Comparison of ENCODE assay signal across 9 mouse cellular contexts in the genomic region with DNA sequence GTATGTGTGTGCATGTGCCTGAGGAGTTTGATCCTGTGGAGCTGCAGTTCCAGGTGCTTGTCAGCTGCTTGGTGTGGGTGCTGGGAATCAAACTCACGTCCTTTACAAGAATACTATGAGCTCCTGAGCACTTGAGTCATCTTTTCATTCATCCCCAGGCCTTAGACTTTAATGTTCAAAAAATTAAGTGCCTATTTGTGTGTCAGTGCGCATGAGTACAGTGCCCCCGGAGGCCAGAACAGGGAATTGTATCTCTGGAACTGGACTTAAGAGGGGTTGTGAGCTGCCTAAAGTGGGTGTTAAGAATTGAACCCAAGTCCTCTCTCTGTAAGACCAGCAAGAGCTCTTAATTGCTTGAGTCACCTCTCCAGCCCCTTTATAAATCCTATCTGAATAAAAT. TPM values are rescaled to one million over a fixed set of nuclear protein-coding genes. Genes with fewer than 3 reads are reported as not detected.
DNase-seq lines count a peak whose midpoint lies in the region; ATAC-seq and TF ChIP-seq lines count a peak whose summit lies in the region.
"Had no signal": no experiment of that assay in that cellular context is flagged by ENCODE, and none has a peak within 500 bp of the region (broad histone marks: within the 10 kb centered on the region; RNA-seq: fewer than 3 reads in every experiment).

No protein-coding gene starts in this region.

- H3K9me3 ChIP-seq in G1E (replicated peaks), result no peaks in the 10 kb centered on the region
- no peaks in the 10 kb centered on the region for H3K9me3 ChIP-seq in limb, embryonic 11.5 days (ENCODE audit: control insufficient read depth, low read length)
- H3K9me3 ChIP-seq: limb, embryonic 12.5 days had no signal

- H3K4me3 ChIP-seq in layer of hippocampus, adult 2 months, result no peak overlapping the region
- H3K4me3 ChIP-seq in G1E (ENCODE audit: low read depth, low read length), result no peak overlapping the region
- H3K4me3 ChIP-seq in limb, embryonic 11.5 days (ENCODE audit: low read depth, low read length), result no peak overlapping the region
- H3K4me3 ChIP-seq: limb, embryonic 12.5 days had no signal

- H3K4me2 ChIP-seq in limb, embryonic 11.5 days (ENCODE audit: low read depth, severe bottlenecking), result no peak overlapping the region
- H3K4me2 ChIP-seq: limb, embryonic 12.5 days had no signal

- 61% methylated on average over 3 of the region's 3 CpGs for WGBS in limb, embryonic 11.5 days

- intact Hi-C loops in left cerebral cortex, postnatal 14 days (cut with DNase I), result no loop called here

- no peaks in the 10 kb centered on the region for H3K4me1 ChIP-seq in G1E (ENCODE audit: insufficient read depth, low read depth, low read length)
- no peaks in the 10 kb centered on the region for H3K4me1 ChIP-seq in limb, embryonic 11.5 days (ENCODE audit: control insufficient read depth, insufficient read depth, low read length)
- H3K4me1 ChIP-seq: limb, embryonic 12.5 days had no signal

- no peak overlapping the region for H3K27ac ChIP-seq in layer of hippocampus, adult 2 months
- H3K27ac ChIP-seq in limb, embryonic 11.5 days (replicated peaks; ENCODE audit: low read depth, low read length), result no peak overlapping the region
- H3K27ac ChIP-seq: limb, embryonic 12.5 days had no signal

- peak; percentile 82 for TF ChIP-seq CTCF in layer of hippocampus, adult 2 months (conservative IDR thresholded peaks at IDR 0.05)
- peak; percentile 40; the same call in 1 of the 2 replicates for TF ChIP-seq CTCF in G1E (IDR thresholded peaks at IDR 0.05; ENCODE audit: low read depth, low read length)

- H3K36me3 ChIP-seq in G1E (replicated peaks), result peaks cover 59% of the 10 kb centered on the region
- no peaks in the 10 kb centered on the region for H3K36me3 ChIP-seq in limb, embryonic 11.5 days (ENCODE audit: control insufficient read depth, insufficient read depth, low read length)

- no peak for DNase-seq in layer of hippocampus, adult 2 months (ENCODE audit: low spot score in 2 of 2)
- DNase-seq in layer of hippocampus, adult 9-11 months, result no peak
- DNase-seq in G1E (ENCODE audit: low spot score), result peak; percentile 3
- peak; percentile 60 for DNase-seq in brain, adult 2 months (ENCODE audit: low read depth, low spot score)
- DNase-seq in limb, embryonic 11.5 days (ENCODE audit: low spot score), result peak; percentile 45
- DNase-seq in right cerebral cortex, postnatal 4 days, result no peak
- no peak for DNase-seq in left cerebral cortex, postnatal 14 days (ENCODE audit: low spot score in 2 of 2)
- DNase-seq in cerebellum, adult 9-10 months, result no peak

- no peak overlapping the region for H3K9ac ChIP-seq in limb, embryonic 11.5 days (ENCODE audit: low read length)
- H3K9ac ChIP-seq: limb, embryonic 12.5 days had no signal

- no peaks in the 10 kb centered on the region for H3K27me3 ChIP-seq in G1E (ENCODE audit: insufficient read depth, low read length)
- no peaks in the 10 kb centered on the region for H3K27me3 ChIP-seq in limb, embryonic 11.5 days (ENCODE audit: control insufficient read depth, insufficient read depth, low read length)
- H3K27me3 ChIP-seq: limb, embryonic 12.5 days had no signal

- ATAC-seq in G1E (ENCODE audit: extremely low read depth, insufficient number of reproducible peaks, low FRiP score, poor library complexity, severe bottlenecking), result peak; percentile 49; the same call in 1 of the 2 replicates
- ATAC-seq in limb, embryonic 11.5 days (ENCODE audit: insufficient number of reproducible peaks, low FRiP score, low TSS enrichment, low read depth), result no peak

RNA-seq across cellular contexts. Expression of a gene that starts 9.6 kb away (rescaled TPM):
- 10 to 100 TPM; 13.5 to 13.6 TPM for total RNA-seq in layer of hippocampus, adult 2 months (2021)
- 8.0 and 9.2 TPM in 2 replicates for total RNA-seq in G1E (2014; fragmentation: Nextera tagmentation)
- total RNA-seq in G1E (2017), result 17.5 and 20.4 TPM in 2 replicates
- polyA plus RNA-seq in G1E (2012), result 4.6 TPM in 2 replicates
- polyA plus RNA-seq in limb, embryonic 11.5 days (2014; fragmentation: Nextera tagmentation; extraction: Ambion mirVana), result 2.7 and 3.4 TPM in 2 replicates
- total RNA-seq in left cerebral cortex, postnatal 14 days (2021), result 10 to 100 TPM; 11.3 to 11.9 TPM

RNA-seq across cellular contexts. Expression of a gene that starts 20.4 kb away (rescaled TPM):
- 1 to 10 TPM; 3.9 to 5.0 TPM for total RNA-seq in layer of hippocampus, adult 2 months (2021)
- not detected in 2 replicates for total RNA-seq in G1E (2014; fragmentation: Nextera tagmentation)
- total RNA-seq in G1E (2017), result 0.35 and 0.38 TPM in 2 replicates
- polyA plus RNA-seq in G1E (2012), result not detected in 2 replicates
- 2.8 and 3.2 TPM in 2 replicates for polyA plus RNA-seq in limb, embryonic 11.5 days (2014; fragmentation: Nextera tagmentation; extraction: Ambion mirVana)
- total RNA-seq in left cerebral cortex, postnatal 14 days (2021), result 1 to 10 TPM; 6.0 to 8.4 TPM

RNA-seq across cellular contexts. Expression of a gene that starts 44.9 kb away (rescaled TPM):
- total RNA-seq in layer of hippocampus, adult 2 months (2021), result 10 to 100 TPM; 27.7 to 29.0 TPM
- 24.5 and 27.5 TPM in 2 replicates for total RNA-seq in G1E (2014; fragmentation: Nextera tagmentation)
- 24.1 and 26.5 TPM in 2 replicates for total RNA-seq in G1E (2017)
- 15.3 and 16.4 TPM in 2 replicates for polyA plus RNA-seq in G1E (2012)
- polyA plus RNA-seq in limb, embryonic 11.5 days (2014; fragmentation: Nextera tagmentation; extraction: Ambion mirVana), result 12.1 and 12.3 TPM in 2 replicates
- 10 to 100 TPM; 26.4 to 27.1 TPM for total RNA-seq in left cerebral cortex, postnatal 14 days (2021)

RNA-seq across cellular contexts. Expression of a gene that starts 56.3 kb away (rescaled TPM):
- total RNA-seq in layer of hippocampus, adult 2 months (2021), result 10 to 100 TPM; 47.2 to 48.5 TPM
- total RNA-seq in G1E (2014; fragmentation: Nextera tagmentation) (67.0 and 83.8 TPM in 2 replicates), G1E (2017) (59.8 and 66.6 TPM in 2 replicates)
- polyA plus RNA-seq in G1E (2012), result 3.6 and 4.4 TPM in 2 replicates
- 76.4 and 79.4 TPM in 2 replicates for polyA plus RNA-seq in limb, embryonic 11.5 days (2014; fragmentation: Nextera tagmentation; extraction: Ambion mirVana)
- 10 to 100 TPM; 39.1 to 40.8 TPM for total RNA-seq in left cerebral cortex, postnatal 14 days (2021)

Comparison
In these comparisons a context has a peak if more than half of its experiments do, and no peak if none do; other contexts are left out.
1. DNase-seq: peak in G1E (single experiment), brain, adult 2 months (single experiment) and limb, embryonic 11.5 days (single experiment); none in layer of hippocampus, adult 2 months (0 of 2), layer of hippocampus, adult 9-11 months (single experiment), right cerebral cortex, postnatal 4 days (single experiment), left cerebral cortex, postnatal 14 days (0 of 2) and cerebellum, adult 9-10 months (single experiment).